Mouse (Mus musculus) lung, embryonic 16.5 days (tissue): Measurements from ENCODE around the gene Tyw3. TPM values are rescaled to one million over a fixed set of nuclear protein-coding genes. Genes with fewer than 3 reads are reported as not detected.

Experiments used
- ATAC-seq: fragments of 200-750 bp; cut with Nextera tagmentation; 2 replicates; pipeline ENCODE4 v1.8.0; 2017; ENCODE audit warnings: low read depth, mild to moderate bottlenecking, moderate library complexity
- H3K27ac ChIP-seq: fragments of 300-500 bp; sonication (generic); 2 replicates; pipeline ENCODE4 v1.5.1; 2014; ENCODE audit warnings: mild to moderate bottlenecking, control low read depth, low read length
- H3K27me3 ChIP-seq: fragments of 300-500 bp; sonication (generic); 2 replicates; pipeline ENCODE4 v1.6.1; 2014; ENCODE audit warnings: low read depth, low read length, mixed read lengths; ENCODE audit not compliant: control insufficient read depth, insufficient read depth
- H3K36me3 ChIP-seq: fragments of 300-500 bp; sonication (generic); 2 replicates; pipeline ENCODE4 v1.6.1; 2014; ENCODE audit warnings: low read length; ENCODE audit not compliant: control insufficient read depth, insufficient read depth
- H3K4me1 ChIP-seq: fragments of 300-500 bp; sonication (generic); replicated peaks from 2 replicates; pipeline ENCODE4 v1.6.1; 2014; ENCODE audit warnings: low read length, mixed read lengths; ENCODE audit not compliant: control insufficient read depth, insufficient read depth
- H3K4me2 ChIP-seq: fragments of 300-500 bp; sonication (generic); 2 replicates; pipeline ENCODE4 v1.6.1; 2014; ENCODE audit warnings: low read depth, low read length, control low read depth
- H3K4me3 ChIP-seq: fragments of 300-500 bp; sonication (generic); 2 replicates; pipeline ENCODE4 v1.5.1; 2014; ENCODE audit warnings: mild to moderate bottlenecking, low read length, control low read depth
- H3K9ac ChIP-seq: fragments of 300-500 bp; sonication (generic); 2 replicates; pipeline ENCODE4 v1.6.1; 2014; ENCODE audit warnings: low read length, control low read depth
- H3K9me3 ChIP-seq: fragments of 300-500 bp; sonication (generic); 2 replicates; pipeline ENCODE4 v1.6.1; 2016; ENCODE audit warnings: low read length; ENCODE audit not compliant: control insufficient read depth
- WGBS: fragments of 180-500 bp; shearing (Covaris S2); extraction: QIAGEN DNeasy Blood & Tissue Kit; methylation state at CpG from one replicate; pipeline ENCODE4 v1.1.7; 2014; 5-methylcytosine and 5-hydroxymethylcytosine counted together
- polyA plus RNA-seq: library from polyadenylated mRNA; unstranded; fragments of >200 nt; fragmentation: Nextera tagmentation; extraction: Ambion mirVana; gene quantifications from 2 replicates; pipeline ENCODE4 v1.2.1, GENCODE M21; 2015

Tyw3 gene
- polyA plus RNA-seq, 1 experiment from 2014 or later, result 12.4 TPM

GRCm38 (mm10) chr3:154604871-154605270, 8.0 kb upstream of the Tyw3 start:
- H3K36me3 ChIP-seq, result no peaks in the 10 kb centered on the region
- no peaks in the 10 kb centered on the region for H3K9me3 ChIP-seq
- H3K4me1 ChIP-seq, result no peaks in the 10 kb centered on the region
- no peaks in the 10 kb centered on the region for H3K27me3 ChIP-seq
- 55% methylated on average over 5 of the region's 5 CpGs for WGBS
- no peak overlapping the region for H3K27ac ChIP-seq
- no peak overlapping the region for H3K4me2 ChIP-seq
- ATAC-seq, result no peak
- no peak overlapping the region for H3K4me3 ChIP-seq
- H3K9ac ChIP-seq, result no peak overlapping the region

- no peak overlapping the region for H3K4me2 ChIP-seq
- no peaks in the 10 kb centered on the region for H3K9me3 ChIP-seq
- H3K27me3 ChIP-seq, result no peaks in the 10 kb centered on the region
- no peak overlapping the region for H3K27ac ChIP-seq
- no peaks in the 10 kb centered on the region for H3K36me3 ChIP-seq
- ATAC-seq, result no peak
- no peak overlapping the region for H3K9ac ChIP-seq
- H3K4me3 ChIP-seq, result no peak overlapping the region
- peaks cover 5% of the 10 kb centered on the region for H3K4me1 ChIP-seq
Measured at GRCm38 (mm10) chr3:154602141-154602540, 5.2 kb upstream of the Tyw3 start.

- no peaks in the 10 kb centered on the region for H3K27me3 ChIP-seq
- ATAC-seq, result no peak
- H3K4me2 ChIP-seq, result peak overlapping the region; percentile 66
Measured at GRCm38 (mm10) chr3:154597561-154597960, 657 bp upstream of the Tyw3 start.

GRCm38 (mm10) chr3:154596488-154596933, 393 bp downstream of the Tyw3 start, which contains the start of gene Cryz:
Gene Cryz, plus strand, starts transcription at chr3:154596711.
- Histone ChIP-seq H3K4me2 (peak within 1 kb of the TSS; percentile 66), H3K27ac (peak within 1 kb of the TSS; percentile 96), H3K27me3 (no peaks in the 10 kb centered on the region), H3K4me1 (peaks cover 8% of the 10 kb centered on the region), H3K9ac (peak within 1 kb of the TSS; percentile 93), H3K9me3 (no peaks in the 10 kb centered on the region), H3K36me3 (peaks cover 11% of the 10 kb centered on the region), H3K4me3 (peak within 1 kb of the TSS; percentile 93)
- under 1% methylated on average over 25 of the region's 25 CpGs for WGBS
- ATAC-seq, result peak; percentile 91

More at GRCm38 (mm10) chr3:154597561-154597960, 657 bp upstream of the Tyw3 start:
- Histone ChIP-seq H3K36me3 (peaks cover 4% of the 10 kb centered on the region), H3K9ac (peak overlapping the region; percentile 93), H3K4me1 (peaks cover 8% of the 10 kb centered on the region), H3K27ac (peak overlapping the region; percentile 96), H3K4me3 (peak overlapping the region; percentile 93), H3K9me3 (no peaks in the 10 kb centered on the region)
- WGBS, result 25% methylated on average over 7 of the region's 7 CpGs

- Histone ChIP-seq H3K9me3 (no peaks in the 10 kb centered on the region), H3K36me3 (peaks cover 15% of the 10 kb centered on the region), H3K4me1 (peaks cover 8% of the 10 kb centered on the region), H3K4me3 (no peak overlapping the region), H3K27ac (no peak overlapping the region), H3K4me2 (no peak overlapping the region), H3K9ac (no peak overlapping the region), H3K27me3 (no peaks in the 10 kb centered on the region)
- WGBS, result 96% methylated on average over 6 of the region's 6 CpGs
- no peak for ATAC-seq
Measured at GRCm38 (mm10) chr3:154594156-154594555, 2.7 kb downstream of the Tyw3 start.

- 91% methylated on average over 6 of the region's 6 CpGs for WGBS
- H3K36me3 ChIP-seq, result peaks cover 15% of the 10 kb centered on the region
Measured at GRCm38 (mm10) chr3:154593596-154593995, 3.3 kb downstream of the Tyw3 start.

GRCm38 (mm10) chr3:154591621-154592020, 5.3 kb downstream of the Tyw3 start:
- Histone ChIP-seq H3K4me2 (no peak overlapping the region), H3K27ac (no peak overlapping the region), H3K36me3 (peaks cover 17% of the 10 kb centered on the region), H3K9ac (no peak overlapping the region), H3K27me3 (no peaks in the 10 kb centered on the region), H3K4me3 (no peak overlapping the region), H3K4me1 (peaks cover 3% of the 10 kb centered on the region), H3K9me3 (no peaks in the 10 kb centered on the region)
- no peak for ATAC-seq
- WGBS, result 89% methylated on average over 3 of the region's 3 CpGs

More at GRCm38 (mm10) chr3:154593596-154593995, 3.3 kb downstream of the Tyw3 start:
- Histone ChIP-seq H3K9ac (no peak overlapping the region), H3K27me3 (no peaks in the 10 kb centered on the region), H3K4me3 (no peak overlapping the region), H3K27ac (no peak overlapping the region), H3K4me1 (peaks cover 8% of the 10 kb centered on the region), H3K4me2 (no peak overlapping the region), H3K9me3 (no peaks in the 10 kb centered on the region)
- no peak for ATAC-seq

DNA sequence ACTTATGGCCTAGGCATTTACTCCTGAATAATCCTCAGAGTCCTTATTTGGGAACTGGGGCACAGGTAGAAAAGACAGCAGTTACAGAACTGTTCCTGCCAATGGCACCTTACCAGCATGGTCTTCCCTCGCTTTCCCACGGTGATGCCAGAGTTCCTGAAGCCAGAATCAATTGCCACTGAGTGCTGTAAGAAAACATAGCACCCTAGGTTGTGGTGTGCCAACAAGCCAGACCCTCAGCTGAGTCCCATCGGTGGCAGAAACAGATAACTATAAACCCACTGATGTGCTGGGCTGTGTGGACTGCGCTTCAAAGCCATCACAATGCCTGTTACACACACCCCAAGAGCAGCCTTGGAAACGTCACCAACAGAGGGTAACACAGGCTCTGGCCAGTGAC, 5.9 kb downstream of the Tyw3 start:
- Histone ChIP-seq H3K27me3 (no peaks in the 10 kb centered on the region), H3K4me2 (no peak overlapping the region), H3K36me3 (peaks cover 19% of the 10 kb centered on the region), H3K9me3 (no peaks in the 10 kb centered on the region), H3K9ac (no peak overlapping the region), H3K4me1 (no peaks in the 10 kb centered on the region), H3K27ac (no peak overlapping the region), H3K4me3 (no peak overlapping the region)
- ATAC-seq, result no peak
- 89% methylated on average over 5 of the region's 5 CpGs for WGBS

DNA sequence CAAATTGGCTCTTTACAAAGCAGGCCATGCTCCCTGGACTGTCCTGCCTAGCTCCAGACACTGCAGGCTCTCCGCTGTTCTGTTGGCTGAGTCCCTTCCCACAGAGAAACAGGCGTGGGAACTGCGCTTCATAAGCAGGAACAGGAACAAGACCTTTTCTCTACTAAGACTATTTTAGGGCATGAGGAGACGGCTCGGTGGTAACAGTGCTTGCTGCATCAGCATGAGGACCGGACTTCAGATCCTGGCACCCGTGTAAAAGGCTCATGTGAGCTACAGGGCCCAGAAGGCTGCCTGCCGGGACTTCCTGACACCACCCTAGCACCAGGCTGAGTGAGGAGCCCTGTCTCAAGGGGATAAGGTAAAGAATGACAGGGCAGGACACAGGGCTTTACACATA, 12.6 kb downstream of the Tyw3 start:
- no peak overlapping the region for H3K4me3 ChIP-seq
- ATAC-seq, result no peak
- H3K36me3 ChIP-seq, result peaks cover 8% of the 10 kb centered on the region
- WGBS, result 89% methylated on average over 8 of the region's 8 CpGs
- H3K4me2 ChIP-seq, result no peak overlapping the region
- H3K9me3 ChIP-seq, result no peaks in the 10 kb centered on the region
- H3K4me1 ChIP-seq, result no peaks in the 10 kb centered on the region
- no peak overlapping the region for H3K9ac ChIP-seq
- H3K27me3 ChIP-seq, result no peaks in the 10 kb centered on the region
- H3K27ac ChIP-seq, result no peak overlapping the region

- Histone ChIP-seq H3K4me1 (no peaks in the 10 kb centered on the region), H3K4me2 (no peak overlapping the region), H3K9me3 (no peaks in the 10 kb centered on the region), H3K4me3 (no peak overlapping the region), H3K27me3 (no peaks in the 10 kb centered on the region), H3K36me3 (peaks cover 8% of the 10 kb centered on the region), H3K27ac (no peak overlapping the region), H3K9ac (no peak overlapping the region)
- WGBS, result 92% methylated on average over 8 of the region's 8 CpGs
- ATAC-seq, result no peak
Measured at GRCm38 (mm10) chr3:154577895-154578294, 19.0 kb downstream of the Tyw3 start.
